ENCODE assay signal across 8 mouse cellular contexts in the genomic region with DNA sequence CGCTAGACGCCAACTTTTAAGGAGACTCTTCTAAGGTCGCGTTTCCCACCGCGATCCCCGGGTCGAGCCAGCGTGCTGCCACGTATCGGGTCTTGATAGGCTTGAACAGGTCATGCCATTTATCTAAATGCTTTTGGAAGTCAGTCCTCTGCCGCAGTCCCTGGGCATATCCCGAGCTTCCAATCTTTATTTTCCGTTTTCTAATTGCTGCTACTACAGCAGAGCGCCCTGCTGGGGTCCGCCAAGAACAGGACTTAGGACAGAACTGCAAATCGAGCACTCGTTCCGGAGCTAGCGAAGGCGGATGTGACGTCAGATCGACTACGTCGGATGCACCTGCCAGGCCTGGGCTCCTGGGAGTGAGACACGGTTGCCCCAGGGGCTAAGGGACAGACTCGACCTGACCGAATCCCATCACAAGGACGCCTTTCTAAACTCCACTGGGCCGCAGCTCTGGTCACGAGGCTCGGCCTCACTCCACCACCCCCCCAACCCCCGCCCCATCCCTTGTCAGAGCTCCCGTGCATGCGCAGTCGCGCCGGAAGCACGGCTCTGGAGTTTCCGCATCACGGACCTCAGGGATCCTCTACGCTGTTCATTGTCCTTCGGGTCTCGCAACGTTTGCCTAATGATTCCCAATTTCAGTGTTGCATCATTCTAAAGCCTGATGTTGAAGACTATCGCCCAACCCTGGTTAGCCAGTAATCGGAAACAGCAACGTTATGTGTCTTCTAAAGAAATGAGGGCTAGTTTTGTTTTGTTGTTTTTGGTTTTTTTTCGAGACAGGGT. TPM values are rescaled to one million over a fixed set of nuclear protein-coding genes. Genes with fewer than 3 reads are reported as not detected.
DNase-seq lines count a peak whose midpoint lies in the region; ATAC-seq lines count a peak whose summit lies in the region.

No protein-coding gene starts in this region.

- DNase-seq in CD4-positive helper T cell, adult 2 months (ENCODE audit: low read depth, low spot score): peak; percentile 93
- peak; percentile 87 for DNase-seq in brain, embryonic 18.5 days (ENCODE audit: low read depth, low spot score)
- peak; percentile 94 for DNase-seq in kidney, postnatal 10 days
- DNase-seq in natural killer cell, adult 2 months (ENCODE audit: low spot score in 2 of 2): peak; percentile 89 to 90

- no peaks in the 10 kb centered on the region for H3K27me3 ChIP-seq in heart, embryonic 12.5 days (replicated peaks)
- no peaks in the 10 kb centered on the region for H3K27me3 ChIP-seq in liver, embryonic 12.5 days (replicated peaks)
- no peaks in the 10 kb centered on the region for H3K27me3 ChIP-seq in stomach, embryonic 15.5 days (replicated peaks)

- H3K27ac ChIP-seq in heart, embryonic 12.5 days (ENCODE audit: poor library complexity, severe bottlenecking): peak overlapping the region; percentile 97
- H3K27ac ChIP-seq in liver, embryonic 12.5 days: peak overlapping the region; percentile 86
- peak overlapping the region; percentile 96 for H3K27ac ChIP-seq in stomach, embryonic 15.5 days

- 2% methylated on average over 49 of the region's 49 CpGs for WGBS in heart, embryonic 12.5 days
- WGBS in liver, embryonic 12.5 days (ENCODE audit: insufficient replicate concordance): under 1% methylated on average over 48 of the region's 49 CpGs
- WGBS in stomach, embryonic 15.5 days: 1% methylated on average over 49 of the region's 49 CpGs

- H3K9ac ChIP-seq in heart, embryonic 12.5 days: peak overlapping the region; percentile 75
- H3K9ac ChIP-seq in liver, embryonic 12.5 days: peak overlapping the region; percentile 73
- H3K9ac ChIP-seq in stomach, embryonic 15.5 days: peak overlapping the region; percentile 38

- peaks cover 20% of the 10 kb centered on the region for H3K36me3 ChIP-seq in heart, embryonic 12.5 days
- peaks cover 28% of the 10 kb centered on the region for H3K36me3 ChIP-seq in liver, embryonic 12.5 days
- H3K36me3 ChIP-seq in stomach, embryonic 15.5 days: peaks cover 5% of the 10 kb centered on the region

- H3K4me3 ChIP-seq in heart, embryonic 12.5 days: peak overlapping the region; percentile 61
- H3K4me3 ChIP-seq in liver, embryonic 12.5 days: peak overlapping the region; percentile 69
- H3K4me3 ChIP-seq in stomach, embryonic 15.5 days (replicated peaks): peak overlapping the region; percentile 51

- ATAC-seq in erythroid progenitor cell, adult 5-6 weeks (replicated peaks; ENCODE audit: low FRiP score, poor library complexity, severe bottlenecking): peak; percentile 93
- ATAC-seq in heart, embryonic 12.5 days (ENCODE audit: insufficient number of reproducible peaks, low FRiP score): peak; percentile 95
- ATAC-seq in liver, embryonic 12.5 days: peak; percentile 92
- peak; percentile 95 for ATAC-seq in stomach, embryonic 15.5 days (ENCODE audit: insufficient read depth, low FRiP score, low read depth)

- peak overlapping the region; percentile 79 for H3K4me2 ChIP-seq in heart, embryonic 12.5 days
- peak overlapping the region; percentile 72 for H3K4me2 ChIP-seq in liver, embryonic 12.5 days
- H3K4me2 ChIP-seq in stomach, embryonic 15.5 days: peak overlapping the region; percentile 61

- H3K4me1 ChIP-seq in heart, embryonic 12.5 days (replicated peaks): peaks cover 1% of the 10 kb centered on the region; the same call in 1 of the 2 replicates
- H3K4me1 ChIP-seq in liver, embryonic 12.5 days: peaks cover 53% of the 10 kb centered on the region
- H3K4me1 ChIP-seq in stomach, embryonic 15.5 days: no peaks in the 10 kb centered on the region

- no peaks in the 10 kb centered on the region for H3K9me3 ChIP-seq in heart, embryonic 12.5 days (replicated peaks)
- H3K9me3 ChIP-seq in liver, embryonic 12.5 days (replicated peaks): no peaks in the 10 kb centered on the region
- no peaks in the 10 kb centered on the region for H3K9me3 ChIP-seq in stomach, embryonic 15.5 days

RNA-seq across cellular contexts. Expression of gene Anp32e, which starts 21.9 kb away (rescaled TPM):
- 153 and 197 TPM in 2 replicates for total RNA-seq in erythroid progenitor cell, adult 5-6 weeks (2015; ENCODE audit: low replicate concordance)
- 541 and 717 TPM in 2 replicates for total RNA-seq in erythroid progenitor cell, adult 5-6 weeks (2017; ENCODE audit: low replicate concordance)
- 222 and 229 TPM in 2 replicates for polyA plus RNA-seq in heart, embryonic 12.5 days (2016; fragmentation: Nextera tagmentation; extraction: Ambion mirVana)
- 185 and 198 TPM in 2 replicates for polyA plus RNA-seq in liver, embryonic 12.5 days (2016; fragmentation: Nextera tagmentation; extraction: Ambion mirVana)
- 159 and 180 TPM in 2 replicates for polyA plus RNA-seq in stomach, embryonic 15.5 days (2015; fragmentation: Nextera tagmentation; extraction: Ambion mirVana)

RNA-seq across cellular contexts. Expression of gene Plekho1, which starts 44.8 kb away (rescaled TPM):
- total RNA-seq in erythroid progenitor cell, adult 5-6 weeks (2015; ENCODE audit: low replicate concordance): 12.6 and 13.4 TPM in 2 replicates
- total RNA-seq in erythroid progenitor cell, adult 5-6 weeks (2017; ENCODE audit: low replicate concordance): 8.6 and 18.6 TPM in 2 replicates
- polyA plus RNA-seq in heart, embryonic 12.5 days (2016; fragmentation: Nextera tagmentation; extraction: Ambion mirVana): 76.1 and 80.8 TPM in 2 replicates
- 9.4 and 10.4 TPM in 2 replicates for polyA plus RNA-seq in liver, embryonic 12.5 days (2016; fragmentation: Nextera tagmentation; extraction: Ambion mirVana)
- 30.9 and 33.2 TPM in 2 replicates for polyA plus RNA-seq in stomach, embryonic 15.5 days (2015; fragmentation: Nextera tagmentation; extraction: Ambion mirVana)

RNA-seq across cellular contexts. Expression of gene Car14, which starts 46.5 kb away (rescaled TPM):
- not detected in 2 replicates for total RNA-seq in erythroid progenitor cell, adult 5-6 weeks (2015; ENCODE audit: low replicate concordance)
- total RNA-seq in erythroid progenitor cell, adult 5-6 weeks (2017; ENCODE audit: low replicate concordance): not detected in 2 replicates
- polyA plus RNA-seq in heart, embryonic 12.5 days (2016; fragmentation: Nextera tagmentation; extraction: Ambion mirVana): 24.7 and 26.3 TPM in 2 replicates
- polyA plus RNA-seq in liver, embryonic 12.5 days (2016; fragmentation: Nextera tagmentation; extraction: Ambion mirVana): 10.3 and 10.6 TPM in 2 replicates
- polyA plus RNA-seq in stomach, embryonic 15.5 days (2015; fragmentation: Nextera tagmentation; extraction: Ambion mirVana): 2.8 and 3.0 TPM in 2 replicates

RNA-seq across cellular contexts. Expression of gene Aph1a, which starts 57.2 kb away (rescaled TPM):
- total RNA-seq in erythroid progenitor cell, adult 5-6 weeks (2015; ENCODE audit: low replicate concordance): 7.6 and 8.0 TPM in 2 replicates
- total RNA-seq in erythroid progenitor cell, adult 5-6 weeks (2017; ENCODE audit: low replicate concordance): 9.6 and 14.6 TPM in 2 replicates
- 31.8 and 33.8 TPM in 2 replicates for polyA plus RNA-seq in heart, embryonic 12.5 days (2016; fragmentation: Nextera tagmentation; extraction: Ambion mirVana)
- polyA plus RNA-seq in liver, embryonic 12.5 days (2016; fragmentation: Nextera tagmentation; extraction: Ambion mirVana): 16.5 and 19.0 TPM in 2 replicates
- polyA plus RNA-seq in stomach, embryonic 15.5 days (2015; fragmentation: Nextera tagmentation; extraction: Ambion mirVana): 31.9 and 36.8 TPM in 2 replicates

RNA-seq across cellular contexts. Expression of gene BC028528, which starts 59.2 kb away (rescaled TPM):
- 8.8 and 10.1 TPM in 2 replicates for total RNA-seq in erythroid progenitor cell, adult 5-6 weeks (2015; ENCODE audit: low replicate concordance)
- 5.8 and 26.0 TPM in 2 replicates for total RNA-seq in erythroid progenitor cell, adult 5-6 weeks (2017; ENCODE audit: low replicate concordance)
- 26.1 and 26.3 TPM in 2 replicates for polyA plus RNA-seq in heart, embryonic 12.5 days (2016; fragmentation: Nextera tagmentation; extraction: Ambion mirVana)
- polyA plus RNA-seq in liver, embryonic 12.5 days (2016; fragmentation: Nextera tagmentation; extraction: Ambion mirVana): 6.7 and 8.2 TPM in 2 replicates
- polyA plus RNA-seq in stomach, embryonic 15.5 days (2015; fragmentation: Nextera tagmentation; extraction: Ambion mirVana): 25.2 and 26.7 TPM in 2 replicates

Comparison
In these comparisons a context has a peak if more than half of its experiments do, and no peak if none do; other contexts are left out.
1. Peak in every context shown above with its lines: DNase-seq, ATAC-seq, H3K4me3 ChIP-seq and H3K27ac ChIP-seq.